Mouse (Mus musculus) urinary bladder, postnatal 0 days (tissue): ENCODE measurements around the gene Pcbp4. TPM values are rescaled to one million over a fixed set of nuclear protein-coding genes. Genes with fewer than 3 reads are reported as not detected.

Source experiments
- polyA plus RNA-seq: library from polyadenylated mRNA; unstranded; fragments of >200 nt; fragmentation: Nextera tagmentation; extraction: Ambion mirVana; gene quantifications from 2 replicates; pipeline ENCODE4 v1.2.1, GENCODE M21; 2015

Pcbp4 gene
- polyA plus RNA-seq: 20.7 and 21.1 TPM in 2 replicates

DNA sequence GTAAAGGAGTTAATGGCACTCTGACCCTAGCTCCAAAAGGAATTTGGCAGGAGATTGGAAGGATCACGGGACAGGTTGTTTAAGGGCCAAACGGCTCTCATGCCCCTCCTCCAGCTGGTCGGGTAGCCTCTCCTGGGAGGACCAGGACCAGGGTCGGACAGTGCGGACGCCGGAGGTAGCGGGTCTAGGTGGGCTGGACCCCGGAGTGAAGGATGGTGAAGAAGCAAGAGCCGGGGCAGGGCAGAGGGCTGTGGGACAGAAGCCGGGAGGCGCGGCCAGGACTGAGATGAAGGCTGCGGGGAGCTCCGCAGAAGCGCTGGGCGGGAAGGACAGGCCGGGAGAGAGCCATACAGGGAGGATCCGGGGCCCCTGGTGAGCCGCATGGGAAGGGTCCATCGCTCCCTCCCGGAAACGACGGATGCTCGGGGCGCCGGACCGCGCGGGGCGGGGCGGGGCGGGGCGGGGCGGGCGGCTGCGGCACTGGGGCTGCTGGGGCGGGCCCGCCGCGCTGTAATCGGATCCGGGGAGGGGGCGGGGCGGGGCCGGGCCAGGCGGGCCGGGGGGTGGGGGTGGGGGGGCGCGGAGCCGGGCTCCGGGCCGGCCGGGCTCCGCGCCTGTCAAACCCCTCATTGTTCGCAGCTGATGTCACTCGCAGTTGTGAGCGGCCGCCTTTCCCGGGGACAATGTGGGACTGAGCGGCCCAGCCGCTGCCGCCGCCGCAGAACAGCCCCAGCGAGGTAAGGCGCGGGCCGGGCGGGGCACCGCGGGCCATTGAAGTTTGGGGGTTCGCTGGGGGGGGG, at the start of gene Pcbp4:
Gene Pcbp4 (plus strand): TSS at position 21 of the 800 bp plus-strand sequence.

DNA sequence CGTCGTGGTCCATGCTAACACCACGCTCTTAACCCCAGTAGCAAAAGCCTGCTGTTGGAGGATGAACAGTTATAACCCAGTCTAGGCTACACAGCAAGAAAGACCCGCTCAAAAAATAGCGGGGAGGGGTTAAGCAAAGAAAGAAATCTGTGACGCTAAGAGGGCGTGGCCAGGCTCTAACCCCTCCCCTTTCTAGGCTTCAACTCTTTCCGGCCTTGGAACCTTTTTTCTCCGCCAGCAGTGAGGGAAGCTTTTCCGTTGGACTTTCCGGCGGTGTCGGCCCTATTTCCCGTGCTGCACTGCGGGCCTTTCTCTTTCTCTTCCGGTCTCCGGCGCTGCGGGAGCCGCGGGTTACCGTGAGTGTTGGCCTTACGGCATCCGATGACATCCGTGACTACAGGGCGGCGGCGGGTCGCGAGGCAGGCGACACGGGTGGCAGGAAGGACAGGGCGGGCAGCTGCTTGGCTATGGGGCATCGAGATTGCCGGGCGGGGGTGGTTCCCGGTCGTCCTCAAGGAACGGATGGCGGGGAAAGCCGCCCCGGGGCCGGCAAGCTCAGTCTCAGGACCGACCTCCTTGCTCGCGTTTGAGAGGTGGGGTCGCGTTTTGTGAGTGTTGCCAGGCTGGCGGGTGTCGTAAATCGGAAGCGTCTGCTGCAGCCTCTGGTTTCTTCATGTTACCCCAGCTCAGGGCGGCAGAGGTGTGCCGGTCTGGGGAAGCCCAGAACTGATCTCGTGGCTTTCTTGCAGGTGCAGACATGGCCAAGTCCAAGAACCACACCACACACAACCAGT, 23.7 kb upstream of the Pcbp4 start, which contains the start of gene Rpl29:
Gene Rpl29 (plus strand): TSS at position 234 of the 794 bp plus-strand sequence.

DNA sequence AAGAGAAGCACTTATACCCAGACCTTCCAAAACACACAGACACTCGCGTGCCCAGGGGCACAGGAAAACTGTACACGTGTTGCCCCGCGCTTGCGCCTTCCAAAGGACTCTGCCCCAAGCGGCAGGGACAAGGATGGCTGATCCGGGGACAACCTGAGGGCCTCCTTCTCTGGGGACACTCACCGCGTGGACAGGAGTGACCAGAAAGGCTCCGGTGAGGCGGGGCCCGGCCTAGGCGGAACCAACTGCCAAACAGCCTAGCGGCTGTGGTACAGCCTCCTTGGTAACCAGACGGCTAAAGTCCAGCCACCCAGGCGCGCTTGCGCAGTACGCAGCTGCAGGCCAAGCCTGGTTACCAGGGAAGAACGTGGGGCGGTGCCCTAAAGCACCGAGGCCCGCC, 5.7 kb upstream of the Pcbp4 start, which contains the start of the genes Abhd14b and Abhd14a:
Gene Abhd14b (plus strand): TSS at position 112 of the 400 bp plus-strand sequence.
Gene Abhd14a (minus strand): TSS at position 331 of the 400 bp plus-strand sequence.

DNA sequence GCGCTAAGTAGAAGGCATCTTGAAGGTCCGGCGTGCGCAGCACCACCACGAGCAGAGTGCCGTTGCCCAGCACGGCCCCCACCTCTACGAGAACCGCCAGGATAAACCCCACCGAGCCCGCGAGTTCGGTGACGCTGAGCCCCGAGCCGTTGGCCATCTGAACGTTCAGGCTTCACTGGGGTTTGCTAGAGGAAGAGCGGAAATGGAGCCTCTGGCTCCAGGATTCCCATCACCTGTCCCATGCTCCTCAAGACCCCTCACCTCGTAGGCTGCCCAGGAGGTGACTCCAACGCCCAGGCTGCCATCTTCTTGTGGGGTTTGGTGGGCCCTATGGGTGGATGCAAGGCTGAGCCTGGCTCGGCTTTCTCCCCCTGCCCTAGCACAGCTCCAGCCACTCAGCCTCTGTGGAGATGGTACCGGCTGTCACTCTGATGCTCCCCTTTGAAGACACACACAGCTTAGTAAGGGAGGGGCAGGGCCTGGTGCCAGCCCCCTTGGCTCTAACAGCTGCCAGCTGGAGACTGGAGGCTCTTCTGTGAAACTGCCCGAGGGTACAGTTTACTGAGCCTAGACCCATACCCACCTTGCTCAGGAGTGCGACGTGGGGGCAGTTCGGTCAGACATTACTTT, 12.6 kb downstream of the Pcbp4 start, which contains the start of gene Gpr62:
Gene Gpr62 (minus strand): TSS at position 368 of the 630 bp plus-strand sequence.

DNA sequence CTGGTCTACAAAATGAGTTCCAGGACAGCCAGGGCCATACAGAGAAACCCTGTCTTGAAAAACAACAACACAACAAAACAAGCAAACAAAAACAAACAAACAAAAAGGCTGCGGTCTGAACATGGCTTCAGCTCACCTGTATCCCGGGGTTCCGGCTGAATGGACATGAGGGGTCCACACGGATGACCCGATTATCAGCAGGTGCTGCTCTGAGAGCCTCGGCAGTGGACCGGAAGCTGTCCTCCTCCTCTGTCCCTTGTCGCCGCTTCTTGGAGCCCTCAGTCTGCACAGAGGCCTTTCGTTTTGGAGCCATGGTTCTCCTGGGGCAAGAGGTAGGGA, 22.5 kb downstream of the Pcbp4 start, which contains the start of gene Rrp9:
Gene Rrp9 (plus strand): TSS at position 301 of the 339 bp plus-strand sequence.

DNA sequence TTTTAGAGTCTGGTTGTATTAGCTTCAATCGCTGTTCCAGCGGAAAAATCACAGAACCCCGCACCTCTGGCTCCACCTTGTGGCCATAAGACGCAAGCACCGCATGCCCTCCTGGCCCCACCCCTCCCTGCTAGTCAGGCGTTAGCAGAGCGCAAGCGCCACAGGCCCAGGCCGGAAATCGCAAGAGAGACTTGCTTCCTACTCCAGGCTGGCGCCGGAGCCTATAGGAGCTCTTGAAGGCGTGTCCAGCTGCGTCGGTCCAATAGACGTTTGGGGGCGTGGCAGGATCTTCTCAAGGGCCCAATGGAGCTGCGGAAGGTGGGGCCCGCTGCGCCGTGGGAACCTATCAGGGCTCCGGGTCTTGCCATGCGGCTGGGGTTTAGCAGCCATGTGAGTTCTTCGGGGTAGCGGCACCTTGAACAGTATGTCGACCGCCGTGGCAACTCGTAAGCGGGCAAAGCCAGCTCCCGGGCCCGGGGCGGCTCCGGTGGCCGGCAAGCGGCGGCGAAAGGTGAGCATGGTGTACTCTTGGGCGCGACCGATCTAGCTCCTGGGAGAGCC, 23.9 kb downstream of the Pcbp4 start, which contains the start of gene Parp3:
Gene Parp3 (minus strand): TSS at position 26 of the 561 bp plus-strand sequence.

DNA sequence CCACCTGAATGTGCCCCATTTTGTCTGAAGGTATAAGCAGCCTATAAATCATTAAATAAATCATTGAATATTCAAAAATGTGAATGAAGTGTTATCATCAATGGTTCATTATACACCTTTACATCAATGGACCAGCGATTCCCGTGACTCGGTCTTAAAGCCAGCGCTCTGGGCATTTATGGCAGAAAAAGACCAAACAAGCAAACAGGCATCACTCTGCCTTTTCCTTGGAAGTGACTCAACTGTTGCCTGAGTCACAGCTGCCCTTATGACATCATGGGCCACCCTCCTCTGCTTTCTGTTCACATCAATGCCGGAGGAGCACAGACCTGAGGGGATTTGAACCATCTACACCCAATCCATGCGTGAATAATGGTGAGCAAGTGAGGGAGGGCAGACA, 46.6 kb downstream of the Pcbp4 start, which contains the start of gene Iqcf1:
Gene Iqcf1 (plus strand): TSS at position 301 of the 400 bp plus-strand sequence.

Other genes starting within 250 kb of the Pcbp4 start
- 0.08 and 0.11 TPM in 2 replicates for gene Tlr9, start 230.7 kb upstream of the Pcbp4 start, polyA plus RNA-seq
- gene Alas1, start 204.6 kb upstream of the Pcbp4 start, polyA plus RNA-seq: 94.5 and 99.0 TPM in 2 replicates
- gene Poc1a, start 172.2 kb upstream of the Pcbp4 start, polyA plus RNA-seq: 7.2 and 7.5 TPM in 2 replicates
- gene Dusp7, start 84.7 kb upstream of the Pcbp4 start, polyA plus RNA-seq: 9.4 and 9.9 TPM in 2 replicates
- gene Rpl29, start 23.8 kb upstream of the Pcbp4 start, polyA plus RNA-seq: 752 and 771 TPM in 2 replicates
- gene Acy1, start 15.0 kb upstream of the Pcbp4 start, polyA plus RNA-seq: 15.1 and 15.3 TPM in 2 replicates
- 23.9 and 25.9 TPM in 2 replicates for gene Abhd14b, start 5.8 kb upstream of the Pcbp4 start, polyA plus RNA-seq
- 29.5 and 29.8 TPM in 2 replicates for gene Abhd14a, start 5.6 kb upstream of the Pcbp4 start, polyA plus RNA-seq
- 0.39 and 0.44 TPM in 2 replicates for gene Gpr62, start 12.6 kb downstream of the Pcbp4 start, polyA plus RNA-seq
- gene Rrp9, start 22.7 kb downstream of the Pcbp4 start, polyA plus RNA-seq: 27.7 and 27.9 TPM in 2 replicates
- 35.8 and 36.1 TPM in 2 replicates for gene Parp3, start 23.7 kb downstream of the Pcbp4 start, polyA plus RNA-seq
- not detected in 2 replicates for gene Iqcf1, start 46.7 kb downstream of the Pcbp4 start, polyA plus RNA-seq
- gene Iqcf5, start 61.3 kb downstream of the Pcbp4 start, polyA plus RNA-seq: not detected in 2 replicates
- gene Iqcf3, start 108.3 kb downstream of the Pcbp4 start, polyA plus RNA-seq: not detected in 2 replicates
- gene Iqcf4, start 117.7 kb downstream of the Pcbp4 start, polyA plus RNA-seq: not detected in 2 replicates
- not detected in 2 replicates for gene Iqcf6, start 173.3 kb downstream of the Pcbp4 start, polyA plus RNA-seq
- gene Grm2, start 202.8 kb downstream of the Pcbp4 start, polyA plus RNA-seq: not detected in 2 replicates
- 65.0 and 76.5 TPM in 2 replicates for gene Tex264, start 232.6 kb downstream of the Pcbp4 start, polyA plus RNA-seq